Mouse (Mus musculus) thymus, adult 2 months (tissue): ENCODE results near the gene Slc6a3.

ENCODE experiments used
- CTCF ChIP-seq: fragments of 200-500 bp; IDR thresholded peaks from 2 replicates; pipeline ENCODE4 v1.5.1; 2012; ENCODE audit warnings: mild to moderate bottlenecking, control low read depth, low read length, moderate library complexity, borderline replicate concordance; ENCODE audit not compliant: control insufficient read depth, poor library complexity, insufficient read depth; ENCODE audit errors: extremely low read depth
- POLR2A ChIP-seq: fragments of 200-500 bp; IDR thresholded peaks from 2 replicates; pipeline ENCODE4 v1.6.1; 2012; ENCODE audit warnings: mild to moderate bottlenecking, low read length, control low read depth, moderate library complexity; ENCODE audit not compliant: control insufficient read depth, poor library complexity, insufficient read depth; ENCODE audit errors: extremely low read depth

DNA sequence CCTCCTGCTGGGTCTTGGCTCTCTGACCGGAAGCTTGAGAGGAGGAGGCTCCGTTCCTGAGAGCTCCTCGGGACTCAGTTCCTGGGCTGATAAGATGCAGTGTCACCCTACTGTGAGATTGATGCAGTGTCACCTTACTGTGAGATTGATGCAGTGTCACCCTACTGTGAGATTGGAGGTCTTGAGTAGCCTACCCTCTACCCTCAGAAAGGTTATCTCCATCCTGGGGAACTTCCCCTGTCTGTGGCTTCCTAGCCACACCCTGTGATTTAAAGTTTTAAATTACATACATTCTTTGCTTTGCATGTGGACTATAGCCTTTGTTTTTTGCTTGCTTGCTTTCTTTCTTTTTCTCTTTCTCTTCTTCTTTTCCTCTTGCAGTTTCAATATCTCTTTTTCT, 48.4 kb upstream of the Slc6a3 start:
- TF ChIP-seq POLR2A (no peak), CTCF (no peak)
